Mouse (Mus musculus) brain, embryonic 14.5 days (tissue): ENCODE measurements around the gene Ccna1.

ENCODE experiments used
- CTCF ChIP-seq: fragments of 200-500 bp; IDR thresholded peaks from 2 replicates; pipeline ENCODE4 v1.5.1; 2012; ENCODE audit warnings: inconsistent platforms, mild to moderate bottlenecking, moderate library complexity, borderline replicate concordance; ENCODE audit not compliant: insufficient read depth, insufficient read length; ENCODE audit errors: extremely low read depth
- POLR2A ChIP-seq: fragments of 200-500 bp; IDR thresholded peaks from 2 replicates; pipeline ENCODE4 v1.6.1; 2012; ENCODE audit warnings: mild to moderate bottlenecking, inconsistent platforms, borderline replicate concordance; ENCODE audit not compliant: poor library complexity, insufficient read depth, insufficient read length, severe bottlenecking; ENCODE audit errors: extremely low read depth

GRCm38 (mm10) chr3:55084781-55085180 is 29.5 kb upstream of the Ccna1 start:
- TF ChIP-seq CTCF (no peak), POLR2A (no peak)
